Mouse (Mus musculus) right cerebral cortex, postnatal 14 days (tissue): Measurements from ENCODE around the gene Kdsr.

Experiments
- DNase-seq: peaks from one replicate; pipeline ENCODE4 v3.0.0; 2022

Gene Kdsr

DNA sequence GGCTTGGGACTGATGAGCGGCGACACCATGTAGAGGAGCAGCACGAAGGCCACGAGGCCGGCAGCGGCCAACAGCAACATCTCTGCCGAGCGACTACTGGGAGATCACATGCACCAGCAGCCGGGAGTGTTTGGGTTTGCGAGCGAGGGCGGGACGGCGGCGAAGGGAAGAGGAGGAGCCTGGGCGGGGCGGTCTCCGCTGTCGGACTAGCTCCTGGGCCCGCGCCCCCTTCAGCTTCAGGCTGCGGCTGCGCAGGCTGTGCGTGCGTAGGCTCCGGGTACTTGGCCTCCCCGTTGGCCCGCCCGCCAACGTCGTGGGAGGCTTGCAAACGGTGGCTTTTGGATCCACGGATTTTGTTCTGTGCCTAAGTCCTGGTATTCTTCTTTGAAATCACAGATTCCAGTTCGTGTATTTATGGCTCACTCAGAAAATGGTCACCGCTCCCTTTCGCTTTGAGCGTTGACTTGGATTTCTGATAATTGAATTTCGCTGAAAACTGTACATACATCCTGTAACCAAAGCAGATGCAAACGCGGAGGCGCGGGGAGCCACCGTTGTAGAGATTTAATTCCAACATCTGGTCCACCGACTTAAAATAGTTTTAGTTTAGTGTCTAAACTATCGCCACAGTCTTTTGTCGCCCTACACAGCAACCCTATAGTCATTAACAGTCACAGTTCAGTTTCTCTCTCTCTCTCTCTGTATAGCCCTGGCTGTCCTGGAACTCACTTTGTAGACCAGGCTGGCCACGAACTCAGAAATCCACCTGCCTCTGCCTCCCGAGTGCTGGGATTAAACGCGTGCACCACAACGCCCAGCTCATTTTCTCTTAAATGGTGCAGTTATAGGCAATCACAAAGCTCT lies at the start of gene Kdsr:
Kdsr (minus strand) TSS at position 156 of the 864 bp plus-strand sequence.
- DNase-seq: peak; percentile 97

DNA sequence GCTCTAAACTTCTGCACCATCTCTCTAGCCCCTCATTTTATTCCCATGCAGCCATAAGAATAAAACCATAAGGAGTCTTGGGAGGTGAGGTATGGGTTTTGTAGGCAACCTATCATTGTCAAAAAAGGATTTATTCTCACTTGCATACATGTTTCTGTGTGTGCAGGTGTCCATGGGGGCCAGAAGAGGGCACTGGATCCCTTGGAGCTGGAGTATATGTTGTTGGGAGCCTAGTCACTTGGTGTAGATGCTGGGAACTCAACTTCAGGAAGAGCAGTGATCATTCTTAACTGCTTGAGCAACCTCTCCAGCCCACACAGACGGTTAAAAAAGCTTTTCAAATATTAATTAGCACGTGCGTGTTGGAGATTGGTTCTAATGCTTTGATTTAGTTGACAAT lies 40.4 kb upstream of the Kdsr start:
- DNase-seq: no peak

- no peak for DNase-seq
Measured at GRCm38 (mm10) chr1:106799406-106799805, 39.9 kb upstream of the Kdsr start.

- DNase-seq: no peak
Measured at GRCm38 (mm10) chr1:106796987-106797779, 37.7 kb upstream of the Kdsr start.

GRCm38 (mm10) chr1:106796542-106796924 lies 37.0 kb upstream of the Kdsr start, which contains the start of gene Vps4b:
Vps4b (minus strand) TSS chr1:106796728.
- peak; percentile 88 for DNase-seq

DNA sequence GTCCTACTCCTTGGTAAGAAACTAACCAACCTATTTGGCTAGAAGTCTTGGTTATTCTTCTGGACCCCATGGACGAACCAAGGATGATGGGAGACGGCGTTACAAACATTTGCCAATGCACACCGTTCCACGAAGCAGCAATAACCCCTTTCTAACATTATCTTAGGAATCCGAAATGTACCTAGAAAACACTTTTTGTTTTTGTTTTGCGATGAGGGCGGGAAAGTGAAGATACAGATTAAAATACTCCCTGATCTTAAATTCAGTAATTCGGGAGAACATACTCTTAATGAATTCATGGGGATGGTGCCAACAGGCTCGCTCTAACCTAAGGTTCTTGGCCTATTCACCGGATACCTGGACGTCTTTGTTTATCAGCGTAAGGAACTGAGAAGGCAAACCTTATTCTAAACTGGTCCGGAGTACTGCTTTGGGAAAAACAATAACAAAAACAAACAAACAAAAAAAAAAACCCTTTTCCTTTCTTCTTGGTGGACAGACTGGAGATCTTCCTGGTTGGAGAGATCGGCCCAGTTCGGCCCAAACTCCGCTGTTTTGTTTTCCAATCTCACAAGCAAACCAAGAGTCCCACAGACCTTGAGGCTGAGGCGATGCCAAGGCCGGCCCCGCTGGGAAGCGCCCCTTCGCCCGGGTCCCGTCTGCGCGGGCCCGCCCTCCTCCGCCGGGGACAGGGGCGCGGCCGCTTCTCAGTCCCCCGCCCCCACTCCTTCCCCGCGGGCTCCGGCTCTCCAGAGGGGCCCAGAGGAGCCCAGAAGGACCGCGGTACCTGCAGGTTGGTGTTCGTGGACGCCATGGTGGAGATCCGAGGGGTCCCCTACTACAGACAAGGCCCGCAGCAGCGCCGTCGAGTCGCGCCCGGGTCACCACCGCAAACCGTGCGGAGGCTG lies 36.4 kb upstream of the Kdsr start:
- DNase-seq: no peak

DNA sequence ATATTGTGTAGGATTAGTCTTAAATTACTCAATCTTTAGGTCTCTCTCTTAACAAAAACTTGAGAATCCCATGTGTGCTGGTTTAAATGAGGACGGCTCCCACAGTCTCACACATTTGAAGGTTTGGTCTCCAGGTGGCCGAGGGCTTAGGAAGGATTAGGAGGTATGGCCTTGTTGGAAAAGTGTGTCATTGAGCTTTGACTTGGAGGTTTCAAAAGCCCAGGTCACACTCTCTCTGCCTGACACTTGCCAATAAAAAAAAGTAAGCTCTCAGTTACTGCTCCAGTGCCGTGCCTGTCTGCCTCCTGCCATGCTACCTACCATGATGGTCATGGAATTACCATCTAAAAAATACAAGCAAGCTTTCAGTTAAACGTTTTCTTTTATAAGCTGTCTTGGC lies 15.4 kb upstream of the Kdsr start:
- no peak for DNase-seq

- no peak for DNase-seq
Measured at GRCm38 (mm10) chr1:106774092-106774491, 14.6 kb upstream of the Kdsr start.

DNA sequence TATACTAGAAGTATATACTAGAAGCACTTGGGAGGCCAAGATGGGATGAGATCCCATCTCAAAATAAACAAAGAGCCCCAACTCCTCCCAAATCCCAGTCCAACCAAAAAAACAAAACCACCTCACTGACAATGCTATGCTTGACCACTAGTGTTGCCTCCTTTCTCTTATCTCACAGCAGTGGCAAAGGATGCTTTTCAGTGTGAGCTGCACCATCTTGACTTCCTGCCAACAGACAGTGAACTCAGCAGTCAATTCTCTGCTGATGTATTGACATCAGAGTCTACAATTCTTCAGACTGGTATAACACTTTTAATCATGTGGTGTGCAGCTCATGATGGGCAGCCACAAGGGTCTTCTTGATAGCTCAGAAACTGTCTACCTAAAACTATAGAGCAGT lies 9.2 kb upstream of the Kdsr start:
- DNase-seq: no peak

DNA sequence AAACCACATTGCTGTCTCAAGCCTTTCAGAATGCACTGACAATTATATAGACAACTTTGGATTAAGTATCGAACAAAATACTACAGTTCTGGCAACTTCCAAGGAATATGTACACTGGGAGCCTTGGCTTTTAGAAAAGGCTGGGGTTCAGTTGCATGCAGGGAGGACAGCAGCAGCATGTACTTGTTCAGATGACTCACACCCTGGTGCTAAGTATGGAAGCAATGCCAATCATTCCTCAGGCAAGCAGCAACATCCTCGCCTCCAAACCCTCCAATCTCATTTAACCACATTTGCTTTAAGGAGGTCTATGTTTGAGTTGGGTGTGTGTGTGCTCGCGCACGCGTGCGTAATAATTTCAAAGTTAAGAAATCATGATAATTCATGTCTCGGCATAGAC lies 6.2 kb upstream of the Kdsr start:
- DNase-seq: no peak

- no peak for DNase-seq
Measured at GRCm38 (mm10) chr1:106764846-106765245, 5.3 kb upstream of the Kdsr start.

DNA sequence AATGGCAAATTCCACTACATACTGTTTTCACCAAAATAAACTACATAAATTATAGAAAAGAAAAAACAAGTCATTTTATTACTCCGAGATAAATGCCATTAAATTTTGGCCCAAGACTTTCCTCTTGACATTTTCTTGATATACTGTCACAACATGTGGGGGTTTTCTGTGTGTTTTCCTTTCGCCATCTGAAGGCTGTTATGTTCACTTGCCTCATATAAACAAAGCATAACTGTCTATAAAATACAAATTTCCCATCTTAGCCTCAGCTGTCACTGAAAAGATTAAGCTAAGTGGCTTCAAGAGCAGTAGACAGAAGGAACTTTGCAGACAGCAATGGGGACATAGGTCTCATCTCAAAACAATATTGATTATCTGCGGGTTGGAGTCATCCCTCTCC lies 4.8 kb upstream of the Kdsr start:
- DNase-seq: no peak

- DNase-seq: no peak
Measured at GRCm38 (mm10) chr1:106760750-106761149, 1.2 kb upstream of the Kdsr start.

DNA sequence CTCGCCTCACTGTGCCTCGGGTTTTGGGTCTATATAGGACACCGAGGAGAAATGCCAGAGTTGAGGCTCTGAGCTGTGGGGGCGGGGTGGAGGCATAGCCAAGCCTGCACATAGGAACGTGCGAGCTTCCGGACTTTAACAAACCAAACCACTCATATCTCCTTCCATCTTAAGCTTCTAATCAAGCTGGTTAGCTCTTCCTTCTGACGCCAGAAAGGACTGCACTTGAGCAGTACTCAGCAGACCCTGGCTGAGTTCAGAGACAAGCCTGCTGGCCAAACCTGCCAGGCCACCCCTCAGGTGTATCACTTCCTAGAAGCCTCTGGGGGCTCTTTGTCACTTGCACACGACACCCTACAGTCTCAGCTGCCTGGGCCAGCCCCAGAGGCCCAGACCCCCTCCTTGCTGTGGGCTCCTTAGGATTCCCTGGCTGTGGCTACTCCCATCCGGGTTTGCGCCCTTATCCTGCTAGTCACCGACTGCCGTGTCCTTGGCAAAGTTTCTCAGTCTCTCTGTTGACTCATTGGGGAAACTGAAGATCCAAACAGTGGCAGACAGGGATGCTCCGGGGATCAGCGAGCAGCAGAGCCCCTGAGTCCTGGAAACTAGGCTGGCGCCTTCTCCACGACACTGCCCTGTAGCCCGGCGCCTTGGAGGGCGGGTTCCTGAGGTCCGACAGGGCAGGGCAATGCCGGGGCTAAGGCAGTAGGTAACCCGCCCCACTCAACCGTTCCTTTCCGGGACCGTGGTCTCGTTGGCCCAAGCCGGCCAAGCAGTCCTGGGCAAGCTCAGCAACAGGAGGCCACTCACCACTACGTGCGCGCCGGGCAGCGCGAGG lies 574 bp downstream of the Kdsr start:
- DNase-seq: peak; percentile 25

GRCm38 (mm10) chr1:106756633-106757032 lies 2.9 kb downstream of the Kdsr start:
- DNase-seq: no peak

DNA sequence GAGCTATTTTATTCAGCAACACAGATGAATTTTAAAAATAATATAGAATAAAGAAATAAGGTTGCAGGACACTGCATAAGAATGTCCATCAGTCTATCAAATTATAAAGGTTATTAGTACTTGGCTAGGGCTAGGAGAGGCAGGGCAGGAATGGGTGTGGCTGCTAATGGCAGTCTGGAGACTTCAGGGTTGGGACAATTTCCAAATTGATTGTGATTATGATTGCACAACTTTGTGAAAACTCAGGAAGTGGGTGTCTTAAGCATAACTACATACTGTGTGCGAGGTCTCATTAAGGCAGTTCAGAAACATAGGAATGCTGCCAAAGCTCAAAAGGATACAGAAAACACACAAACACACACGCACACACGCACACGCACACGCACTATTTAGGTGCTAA lies 7.5 kb downstream of the Kdsr start:
- DNase-seq: no peak

DNA sequence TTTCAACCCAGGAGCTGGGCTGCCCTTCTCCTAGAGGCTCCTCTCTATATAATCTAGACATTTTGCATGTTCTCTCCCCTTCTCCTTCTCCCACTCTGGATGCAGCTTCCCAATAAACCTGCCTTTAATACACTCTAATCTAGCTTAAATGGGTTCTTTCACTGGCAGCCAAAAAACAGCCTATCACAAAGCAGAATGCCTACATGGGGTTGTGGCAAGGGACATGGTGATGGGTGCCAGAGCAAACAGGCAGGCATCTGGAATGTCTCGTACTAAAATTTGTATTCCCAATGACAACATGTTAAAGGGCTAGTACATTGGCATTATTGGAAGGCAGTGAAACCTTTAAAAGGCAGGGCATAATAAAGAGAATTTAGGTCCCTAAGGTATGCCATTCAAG lies 8.9 kb downstream of the Kdsr start:
- no peak for DNase-seq

GRCm38 (mm10) chr1:106748555-106749315 lies 10.8 kb downstream of the Kdsr start:
- DNase-seq: no peak

DNA sequence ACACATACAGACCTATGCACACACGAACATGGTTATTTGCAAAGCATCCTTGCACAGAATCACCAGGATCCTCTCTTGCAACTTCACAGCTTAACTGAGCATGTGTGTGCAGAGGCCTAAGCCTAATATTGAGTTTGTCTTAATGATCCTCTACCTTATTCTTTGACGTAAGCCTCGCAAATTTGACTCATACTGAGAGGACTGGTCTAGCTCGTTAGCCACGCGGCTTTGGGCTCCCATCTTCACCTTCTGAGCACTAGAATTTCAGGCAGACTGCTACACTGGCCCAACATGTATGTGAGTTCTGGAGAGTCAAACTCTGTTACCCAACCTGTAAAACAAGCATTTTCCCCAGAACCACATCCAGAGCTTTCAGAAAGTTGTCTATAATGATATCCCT lies 16.5 kb downstream of the Kdsr start:
- DNase-seq: no peak

- no peak for DNase-seq
Measured at GRCm38 (mm10) chr1:106740735-106741134, 18.8 kb downstream of the Kdsr start.

GRCm38 (mm10) chr1:106739810-106740209 lies 19.7 kb downstream of the Kdsr start:
- DNase-seq: no peak
